Mouse (Mus musculus) erythroblast, embryonic 14.5 days (primary cell): ENCODE data around the gene 2010300C02Rik.

Experiments
- GATA1 ChIP-seq: IDR thresholded peaks from 2 replicates; pipeline ENCODE4 v1.6.1; 2012; ENCODE audit warnings: low read length, inconsistent platforms, mixed read lengths
- TAL1 ChIP-seq: IDR thresholded peaks from 3 replicates; pipeline ENCODE4 v1.6.1; 2012; ENCODE audit warnings: low read length, inconsistent platforms, mixed read lengths

DNA sequence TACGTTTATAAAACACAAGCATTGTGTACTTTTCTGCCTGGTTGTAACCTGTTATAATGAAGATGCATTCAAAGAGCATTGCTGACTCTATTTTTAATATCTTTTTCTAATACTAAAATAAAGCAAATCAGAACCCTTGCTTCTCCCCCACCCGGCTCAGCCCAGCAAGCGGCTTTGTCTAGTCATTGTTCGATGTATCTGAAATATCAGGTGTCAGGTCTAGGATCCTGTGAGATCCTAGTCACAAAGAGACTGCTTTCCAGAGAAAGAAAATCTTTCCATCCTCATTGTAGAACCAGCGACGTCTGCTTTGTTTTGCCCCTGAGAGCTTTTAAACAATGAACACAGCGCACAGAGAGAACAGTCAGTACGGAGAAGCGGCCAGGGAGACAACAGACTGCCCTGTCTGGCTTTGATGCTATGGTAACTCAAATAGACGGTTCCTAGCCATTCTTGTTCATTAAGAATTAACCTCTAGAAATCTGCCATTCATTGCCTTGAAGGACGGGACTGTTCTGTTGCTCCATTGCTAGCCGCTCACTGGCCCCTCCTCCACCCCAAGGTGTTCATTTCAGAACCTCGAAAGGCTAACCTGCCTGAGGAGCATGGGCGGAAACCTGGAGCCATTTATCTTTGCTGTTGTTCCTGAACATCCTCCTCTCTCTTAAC, 22.9 kb upstream of the 2010300C02Rik start:
- TF ChIP-seq GATA1 (no peak), TAL1 (no peak)
